8 mouse cellular contexts compared by ENCODE assay signal in the genomic region with DNA sequence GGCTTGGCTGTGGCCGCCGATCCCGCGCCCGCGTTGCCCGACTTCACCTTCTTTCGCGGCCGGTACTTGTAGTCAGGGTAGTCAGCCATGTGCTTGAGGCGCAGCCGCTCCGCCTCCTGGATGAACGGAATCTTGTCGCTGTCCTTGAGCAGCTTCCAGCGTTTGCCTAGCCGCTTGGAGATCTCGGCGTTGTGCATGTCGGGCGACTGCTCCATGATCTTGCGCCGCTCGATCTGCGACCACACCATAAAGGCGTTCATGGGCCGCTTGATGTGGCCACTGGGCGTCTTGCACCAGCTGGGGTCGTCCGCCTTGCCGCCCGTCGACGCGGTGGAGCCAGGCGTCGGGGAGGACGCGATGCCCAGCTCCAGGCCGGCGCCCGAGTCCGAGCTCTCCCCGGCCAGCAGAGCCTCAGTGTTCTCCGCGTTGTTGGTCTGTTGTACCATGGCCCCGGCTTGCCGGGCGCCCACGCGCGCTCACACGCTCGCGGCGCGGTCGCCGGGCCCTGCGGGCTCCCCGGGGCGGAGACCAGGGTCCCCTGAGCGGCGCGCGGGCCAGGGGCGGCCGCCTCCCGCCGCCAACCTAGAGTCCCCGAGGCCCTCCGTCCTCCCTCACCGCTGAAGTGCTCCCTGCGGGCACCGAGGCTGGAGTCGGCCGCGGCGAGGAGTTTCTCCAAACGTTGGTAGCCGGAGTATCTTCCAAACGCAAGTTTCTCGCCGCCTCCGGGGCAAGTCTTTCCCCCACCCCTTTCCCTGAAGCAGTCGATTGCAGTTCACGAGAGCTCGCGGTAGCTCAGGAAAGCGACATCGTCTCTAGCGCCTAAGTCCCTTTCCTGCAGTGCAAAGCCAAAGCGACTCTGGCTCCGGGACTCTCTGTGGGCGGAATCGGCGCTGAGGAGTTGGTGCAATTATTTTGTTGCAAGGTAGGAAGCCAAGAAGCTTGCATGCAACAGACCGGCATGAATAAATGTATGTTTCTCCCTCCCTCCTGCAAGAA. TPM values are rescaled to one million over a fixed set of nuclear protein-coding genes. Genes with fewer than 3 reads are reported as not detected.
DNase-seq lines count a peak whose midpoint lies in the region; ATAC-seq and TF ChIP-seq lines count a peak whose summit lies in the region.

No protein-coding gene starts in this region.

- no peaks in the 10 kb centered on the region; the same call in 1 of the 2 replicates for H3K36me3 ChIP-seq in forebrain, embryonic 12.5 days (replicated peaks)
- H3K36me3 ChIP-seq in heart, embryonic 15.5 days = no peaks in the 10 kb centered on the region
- no peaks in the 10 kb centered on the region for H3K36me3 ChIP-seq in liver, embryonic 14.5 days (replicated peaks; ENCODE audit: control insufficient read depth, insufficient read depth, low read depth)
- peaks cover 7% of the 10 kb centered on the region; the same call in 1 of the 2 replicates for H3K36me3 ChIP-seq in neural tube, embryonic 13.5 days
- H3K36me3 ChIP-seq in thymus, adult 2 months (ENCODE audit: control insufficient read depth, insufficient read depth, low read length) = peaks cover 7% of the 10 kb centered on the region; the same call in 1 of the 2 replicates

- peak overlapping the region; percentile 52 for H3K4me2 ChIP-seq in forebrain, embryonic 12.5 days
- peak overlapping the region; percentile 65 for H3K4me2 ChIP-seq in heart, embryonic 15.5 days
- H3K4me2 ChIP-seq in liver, embryonic 14.5 days (ENCODE audit: low read depth) = peak overlapping the region; percentile 79
- H3K4me2 ChIP-seq in neural tube, embryonic 13.5 days = peak overlapping the region; percentile 57

- peak; percentile 29 to 41 for DNase-seq in CD8-positive naive resting alpha-beta T cell, adult 2 months (ENCODE audit: low read depth in 2 of 2, low spot score in 2 of 2)
- DNase-seq in brain, adult 2 months (ENCODE audit: low read depth, low spot score) = peak; percentile 89
- DNase-seq in kidney, postnatal 10 days = peak; percentile 75
- peak in 1 of 3 experiments; percentile 30 for DNase-seq in liver, embryonic 14.5 days (ENCODE audit: low read depth in 3 of 3, low spot score in 3 of 3)
- DNase-seq in thymus, adult 2 months = peak; percentile 58

- H3K9ac ChIP-seq in forebrain, embryonic 12.5 days = peak overlapping the region; percentile 100
- peak overlapping the region; percentile 98 for H3K9ac ChIP-seq in heart, embryonic 15.5 days
- H3K9ac ChIP-seq in liver, embryonic 14.5 days (replicated peaks) = peak overlapping the region; percentile 54
- peak overlapping the region; percentile 100 for H3K9ac ChIP-seq in neural tube, embryonic 13.5 days

- no peaks in the 10 kb centered on the region for H3K9me3 ChIP-seq in forebrain, embryonic 12.5 days
- no peaks in the 10 kb centered on the region for H3K9me3 ChIP-seq in heart, embryonic 15.5 days (replicated peaks)
- no peaks in the 10 kb centered on the region for H3K9me3 ChIP-seq in liver, embryonic 14.5 days (ENCODE audit: control insufficient read depth, low read length)
- no peaks in the 10 kb centered on the region for H3K9me3 ChIP-seq in neural tube, embryonic 13.5 days

- H3K4me3 ChIP-seq in forebrain, embryonic 12.5 days (replicated peaks) = peak overlapping the region; percentile 100
- peak overlapping the region; percentile 86 for H3K4me3 ChIP-seq in heart, embryonic 15.5 days
- peak overlapping the region; percentile 50 to 60 for H3K4me3 ChIP-seq in liver, embryonic 14.5 days (ENCODE audit: insufficient read depth in 1 of 2, low read depth in 2 of 2, low read length in 2 of 2)
- H3K4me3 ChIP-seq in neural tube, embryonic 13.5 days = peak overlapping the region; percentile 100
- peak overlapping the region; percentile 98 for H3K4me3 ChIP-seq in thymus, adult 2 months (ENCODE audit: control insufficient read depth, insufficient read depth, low read length)

- peak; percentile 28 for ATAC-seq in forebrain, embryonic 12.5 days (ENCODE audit: low FRiP score)
- peak; percentile 25; the same call in 1 of the 2 replicates for ATAC-seq in heart, embryonic 15.5 days (replicated peaks; ENCODE audit: insufficient number of reproducible peaks, insufficient read depth, low FRiP score, low read depth)
- peak; percentile 12; the same call in 1 of the 2 replicates for ATAC-seq in liver, embryonic 14.5 days (ENCODE audit: insufficient read depth)
- ATAC-seq in neural tube, embryonic 13.5 days (ENCODE audit: low read depth) = peak; percentile 34

- WGBS in forebrain, embryonic 12.5 days = under 1% methylated on average over 98 of the region's 98 CpGs
- WGBS in heart, embryonic 15.5 days = under 1% methylated on average over 98 of the region's 98 CpGs
- WGBS in liver, embryonic 14.5 days (ENCODE audit: insufficient replicate concordance) = under 1% methylated on average over 93 of the region's 98 CpGs
- WGBS in neural tube, embryonic 13.5 days = under 1% methylated on average over 98 of the region's 98 CpGs
- under 1% methylated on average over 98 of the region's 98 CpGs for WGBS in thymus, adult 2 months

- peak overlapping the region; percentile 100 for H3K27ac ChIP-seq in forebrain, embryonic 12.5 days
- H3K27ac ChIP-seq in heart, embryonic 15.5 days = peak overlapping the region; percentile 100
- peak overlapping the region; percentile 25 for H3K27ac ChIP-seq in liver, embryonic 14.5 days
- peak overlapping the region; percentile 99 for H3K27ac ChIP-seq in neural tube, embryonic 13.5 days (replicated peaks)
- H3K27ac ChIP-seq in thymus, adult 2 months (ENCODE audit: control insufficient read depth, insufficient read depth, low read length) = peak overlapping the region; percentile 80

- TF ChIP-seq POLR2A in thymus, adult 2 months (IDR thresholded peaks at IDR 0.05; ENCODE audit: control insufficient read depth, extremely low read depth, insufficient read depth, low read length, poor library complexity) = 0 out of 2 replicates have a peak, but pooled peaks have one; percentile 24

- no peak for TF ChIP-seq CTCF in liver, embryonic 14.5 days (IDR thresholded peaks at IDR 0.05; ENCODE audit: low read depth)
- peak; percentile 10; the same call in 1 of the 2 replicates for TF ChIP-seq CTCF in thymus, adult 2 months (IDR thresholded peaks at IDR 0.05; ENCODE audit: borderline replicate concordance, control insufficient read depth, extremely low read depth, insufficient read depth, low read length, poor library complexity)

- peaks cover 19% of the 10 kb centered on the region for H3K4me1 ChIP-seq in forebrain, embryonic 12.5 days
- H3K4me1 ChIP-seq in heart, embryonic 15.5 days (replicated peaks) = peaks cover 17% of the 10 kb centered on the region
- peaks cover 0 to 10% of the 10 kb centered on the region in 2 experiments; a peak in 3 of 4 replicates for H3K4me1 ChIP-seq in liver, embryonic 14.5 days (replicated peaks; ENCODE audit: control insufficient read depth in 2 of 2, insufficient read depth in 2 of 2, low read length in 1 of 2)
- peaks cover 22% of the 10 kb centered on the region for H3K4me1 ChIP-seq in neural tube, embryonic 13.5 days (replicated peaks)
- peaks cover 13% of the 10 kb centered on the region for H3K4me1 ChIP-seq in thymus, adult 2 months (replicated peaks; ENCODE audit: control insufficient read depth, insufficient read depth, low read length)

- TF ChIP-seq EP300 in liver, embryonic 14.5 days (IDR thresholded peaks at IDR 0.05; ENCODE audit: low read depth) = no peak

- no peaks in the 10 kb centered on the region for H3K27me3 ChIP-seq in forebrain, embryonic 12.5 days
- H3K27me3 ChIP-seq in heart, embryonic 15.5 days = no peaks in the 10 kb centered on the region
- peaks cover 42% of the 10 kb centered on the region for H3K27me3 ChIP-seq in liver, embryonic 14.5 days (ENCODE audit: control insufficient read depth, insufficient read depth, low read length)
- H3K27me3 ChIP-seq in neural tube, embryonic 13.5 days = no peaks in the 10 kb centered on the region
- no peaks in the 10 kb centered on the region for H3K27me3 ChIP-seq in thymus, adult 2 months (ENCODE audit: control insufficient read depth, insufficient read depth, low read length)

RNA-seq across cellular contexts. Expression of a gene that starts 0.6 kb away (rescaled TPM):
- 258 and 264 TPM in 2 replicates for polyA plus RNA-seq in forebrain, embryonic 12.5 days (2016; fragmentation: Nextera tagmentation; extraction: Ambion mirVana)
- 47.4 and 48.9 TPM in 2 replicates for polyA plus RNA-seq in heart, embryonic 15.5 days (2015; fragmentation: Nextera tagmentation; extraction: Ambion mirVana)
- polyA plus RNA-seq in liver, embryonic 14.5 days (2012; rRNA removed) = 1.7 and 1.8 TPM in 2 replicates
- 2.0 TPM in 2 replicates for polyA plus RNA-seq in liver, embryonic 14.5 days (2014; fragmentation: Nextera tagmentation; extraction: Ambion mirVana)
- polyA plus RNA-seq in neural tube, embryonic 13.5 days (2015; fragmentation: Nextera tagmentation; extraction: Ambion mirVana) = 161 and 183 TPM in 2 replicates
- 137 and 191 TPM in 2 replicates for polyA plus RNA-seq in thymus, adult 2 months (2012; rRNA removed)

Comparison
In these comparisons a context has a peak if more than half of its experiments do, and no peak if none do; other contexts are left out.
1. H3K27ac ChIP-seq: peak in every context shown above with its lines; median percentile 100 in forebrain, embryonic 12.5 days; 100 in heart, embryonic 15.5 days; 99 in neural tube, embryonic 13.5 days; 80 in thymus, adult 2 months; 25 in liver, embryonic 14.5 days.
2. RNA of a gene that starts 0.6 kb away (polyA plus RNA-seq): 258 to 264 TPM in forebrain, embryonic 12.5 days, 161 to 183 TPM in neural tube, embryonic 13.5 days, 137 to 191 TPM in thymus, adult 2 months and 47.4 to 48.9 TPM in heart, embryonic 15.5 days; 1.7 to 2.0 TPM in liver, embryonic 14.5 days; every median in the first group is over 10 times any median in the second.
3. Peak in every context shown above with its lines, with median percentiles within 50 percentile points of each other: ATAC-seq, H3K4me2 ChIP-seq, H3K4me3 ChIP-seq and H3K9ac ChIP-seq.